Mouse (Mus musculus): ENCODE measurements around the gene Cnnm2.

The Cnnm2 gene

DNA sequence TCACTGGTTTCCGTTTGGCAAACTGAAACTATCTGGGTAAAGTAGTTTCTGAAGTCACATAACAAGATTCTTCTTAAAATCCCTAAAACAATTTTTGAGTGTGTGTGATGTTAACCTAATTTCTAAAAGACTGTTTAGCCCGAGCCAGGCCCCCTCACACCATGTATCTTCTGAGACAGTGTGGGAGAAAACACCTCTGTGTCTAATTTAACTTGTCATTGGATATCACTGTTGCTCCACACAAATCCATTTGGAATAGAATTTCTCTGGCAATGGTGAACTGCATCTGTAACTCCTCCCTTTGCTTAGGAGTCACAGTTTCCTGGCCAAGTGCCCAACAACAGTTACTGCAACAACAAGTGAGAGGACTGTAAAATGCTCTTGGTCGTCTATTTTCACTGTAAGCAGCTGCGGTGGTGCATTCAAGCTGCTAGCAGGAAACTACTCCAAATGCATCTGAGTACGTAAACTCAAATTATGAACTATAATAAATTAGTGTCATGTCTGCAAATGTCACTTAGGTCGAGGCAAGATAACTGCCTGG is 167.7 kb downstream of the Cnnm2 start:
- no peak for DNase-seq (ENCODE audit: low spot score)

Measured in layer of hippocampus, adult 9-10 months (tissue).